Mouse (Mus musculus) limb, embryonic 15.5 days (tissue): ENCODE data around the gene Hist1h3d. TPM values are rescaled to one million over a fixed set of nuclear protein-coding genes. Genes with fewer than 3 reads are reported as not detected.
"Not testable (repeated sequence)": the region's sequence is repeated elsewhere in the genome, so short reads cannot be mapped to it uniquely, and the experiment has no call there.

ENCODE experiments used
- ATAC-seq: fragments of 200-750 bp; cut with Nextera tagmentation; 2 replicates; pipeline ENCODE4 v1.8.0; 2017; ENCODE audit warnings: low read depth, moderate TSS enrichment; ENCODE audit not compliant: insufficient number of reproducible peaks, low FRiP score, low TSS enrichment
- H3K27ac ChIP-seq: fragments of 300-500 bp; sonication (generic); 2 replicates; pipeline ENCODE4 v1.5.1; 2015; ENCODE audit warnings: moderate library complexity, mild to moderate bottlenecking, inconsistent platforms
- H3K27me3 ChIP-seq: fragments of 300-500 bp; sonication (generic); 2 replicates; pipeline ENCODE4 v1.6.1; 2015; ENCODE audit warnings: inconsistent platforms
- H3K36me3 ChIP-seq: fragments of 300-500 bp; sonication (generic); 2 replicates; pipeline ENCODE4 v1.6.1; 2015; ENCODE audit warnings: inconsistent platforms
- H3K4me1 ChIP-seq: fragments of 300-500 bp; sonication (generic); 2 replicates; pipeline ENCODE4 v1.6.1; 2015; ENCODE audit warnings: inconsistent platforms
- H3K4me2 ChIP-seq: fragments of 300-500 bp; sonication (generic); 2 replicates; pipeline ENCODE4 v1.6.1; 2015; ENCODE audit warnings: mild to moderate bottlenecking, inconsistent platforms
- H3K4me3 ChIP-seq: fragments of 300-500 bp; sonication (generic); 2 replicates; pipeline ENCODE4 v1.5.1; 2015; ENCODE audit warnings: mild to moderate bottlenecking, inconsistent platforms
- H3K9ac ChIP-seq: fragments of 300-500 bp; sonication (generic); 2 replicates; pipeline ENCODE4 v1.6.1; 2015; ENCODE audit warnings: inconsistent platforms
- H3K9me3 ChIP-seq: fragments of 300-500 bp; sonication (generic); 2 replicates; pipeline ENCODE4 v1.6.1; 2016; ENCODE audit warnings: inconsistent platforms
- WGBS: fragments of 180-500 bp; shearing (Covaris S2); methylation state at CpG from one replicate; pipeline ENCODE4 v1.1.7; 2015; 5-methylcytosine and 5-hydroxymethylcytosine counted together
- polyA plus RNA-seq: library from polyadenylated mRNA; unstranded; fragments of >200 nt; fragmentation: Nextera tagmentation; extraction: Ambion mirVana; gene quantifications from 2 replicates; pipeline ENCODE4 v1.2.1, GENCODE M21; 2015

The Hist1h3d gene
- polyA plus RNA-seq, 1 experiment from 2014 or later: 6.5 TPM

DNA sequence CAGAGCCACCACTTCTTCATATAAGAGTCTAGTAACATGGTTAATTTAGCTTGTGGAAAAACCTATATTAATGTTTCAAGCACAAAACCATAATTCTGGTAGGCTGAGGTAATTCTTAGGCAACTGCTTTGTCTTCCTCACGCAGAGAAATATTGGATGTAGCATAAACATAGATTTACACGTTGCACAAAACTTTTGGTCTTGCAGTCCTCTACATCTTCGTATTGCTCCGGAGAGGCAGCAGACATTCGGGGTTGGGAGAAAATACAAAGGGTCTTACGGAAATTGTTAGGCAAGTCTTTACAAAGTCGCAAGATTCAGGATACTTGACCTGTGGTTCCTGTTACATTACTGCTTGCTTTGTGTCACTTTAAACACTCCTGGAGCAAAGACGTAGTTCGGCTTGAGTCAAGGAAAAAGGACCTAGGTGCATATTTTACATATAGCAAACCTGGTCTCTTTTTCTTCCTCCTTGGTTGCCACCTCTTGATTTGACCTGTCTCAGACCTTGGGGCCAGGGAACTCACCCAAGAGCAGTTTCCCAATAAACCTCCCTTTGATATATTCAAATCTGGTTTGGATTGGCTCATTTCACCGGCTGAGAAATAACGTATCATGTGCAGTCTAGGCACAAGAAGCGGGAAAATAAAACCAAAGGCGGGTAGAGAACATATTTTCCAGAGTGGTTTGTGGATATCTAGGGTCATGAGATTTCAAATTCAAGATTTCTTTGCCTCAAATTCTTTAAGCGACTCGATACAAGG, 41.0 kb upstream of the Hist1h3d start:
- 1% methylated on average over 15 of the region's 15 CpGs for WGBS
- Histone ChIP-seq H3K9ac (peak overlapping the region; percentile 20; the same call in 1 of the 2 replicates), H3K4me1 (peaks cover 31% of the 10 kb centered on the region), H3K36me3 (no peaks in the 10 kb centered on the region), H3K27ac (peak overlapping the region; percentile 94), H3K4me3 (peak overlapping the region; percentile 53), H3K4me2 (peak overlapping the region; percentile 75), H3K27me3 (no peaks in the 10 kb centered on the region), H3K9me3 (no peaks in the 10 kb centered on the region)
- ATAC-seq: no peak

DNA sequence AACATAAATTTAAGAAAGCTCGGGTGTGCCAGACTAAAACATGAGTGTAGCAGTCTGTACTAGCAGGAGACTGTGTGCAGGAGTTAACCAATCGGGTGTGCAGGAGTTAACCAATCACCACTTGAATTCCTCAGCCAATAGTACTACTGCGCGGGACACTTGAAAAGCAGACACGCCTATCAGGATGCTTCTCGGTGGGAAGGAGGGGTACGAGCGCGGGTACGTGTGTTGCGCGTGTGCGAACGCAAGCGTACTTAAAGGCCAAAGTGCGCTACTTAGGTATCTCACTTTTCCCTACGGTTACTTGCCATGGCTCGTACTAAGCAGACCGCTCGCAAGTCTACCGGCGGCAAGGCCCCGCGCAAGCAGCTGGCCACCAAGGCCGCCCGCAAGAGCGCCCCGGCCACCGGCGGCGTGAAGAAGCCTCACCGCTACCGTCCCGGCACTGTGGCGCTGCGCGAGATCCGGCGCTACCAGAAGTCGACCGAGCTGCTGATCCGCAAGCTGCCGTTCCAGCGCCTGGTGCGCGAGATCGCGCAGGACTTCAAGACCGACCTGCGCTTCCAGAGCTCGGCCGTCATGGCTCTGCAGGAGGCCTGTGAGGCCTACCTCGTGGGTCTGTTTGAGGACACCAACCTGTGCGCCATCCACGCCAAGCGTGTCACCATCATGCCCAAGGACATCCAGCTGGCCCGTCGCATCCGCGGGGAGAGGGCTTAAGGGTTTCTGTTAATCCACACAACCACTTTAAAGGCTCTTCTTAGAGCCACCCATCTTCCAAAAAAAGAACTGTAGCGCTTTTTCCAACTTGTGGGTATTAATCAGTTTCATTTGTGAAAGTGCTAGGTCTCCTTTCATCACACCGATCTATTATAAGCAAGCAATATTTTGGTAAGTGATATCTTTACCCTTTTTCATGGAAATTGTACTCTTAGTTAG, 40.2 kb upstream of the Hist1h3d start, which contains the start of gene Hist1h3g:
Hist1h3g (plus strand) TSS at position 286 of the 939 bp plus-strand sequence.
- H3K9ac ChIP-seq: peak within 1 kb of the TSS; percentile 39
- ATAC-seq: peak; percentile 89
- under 1% methylated on average over 52 of the region's 62 CpGs for WGBS
- peak within 1 kb of the TSS; percentile 75 for H3K4me2 ChIP-seq
- not testable (repeated sequence) for H3K27me3 ChIP-seq, H3K36me3 ChIP-seq, H3K9me3 ChIP-seq
- peak within 1 kb of the TSS; percentile 94 for H3K27ac ChIP-seq
- H3K4me1 ChIP-seq: peaks cover 31% of the 10 kb centered on the region
- H3K4me3 ChIP-seq: peak within 1 kb of the TSS; percentile 53

DNA sequence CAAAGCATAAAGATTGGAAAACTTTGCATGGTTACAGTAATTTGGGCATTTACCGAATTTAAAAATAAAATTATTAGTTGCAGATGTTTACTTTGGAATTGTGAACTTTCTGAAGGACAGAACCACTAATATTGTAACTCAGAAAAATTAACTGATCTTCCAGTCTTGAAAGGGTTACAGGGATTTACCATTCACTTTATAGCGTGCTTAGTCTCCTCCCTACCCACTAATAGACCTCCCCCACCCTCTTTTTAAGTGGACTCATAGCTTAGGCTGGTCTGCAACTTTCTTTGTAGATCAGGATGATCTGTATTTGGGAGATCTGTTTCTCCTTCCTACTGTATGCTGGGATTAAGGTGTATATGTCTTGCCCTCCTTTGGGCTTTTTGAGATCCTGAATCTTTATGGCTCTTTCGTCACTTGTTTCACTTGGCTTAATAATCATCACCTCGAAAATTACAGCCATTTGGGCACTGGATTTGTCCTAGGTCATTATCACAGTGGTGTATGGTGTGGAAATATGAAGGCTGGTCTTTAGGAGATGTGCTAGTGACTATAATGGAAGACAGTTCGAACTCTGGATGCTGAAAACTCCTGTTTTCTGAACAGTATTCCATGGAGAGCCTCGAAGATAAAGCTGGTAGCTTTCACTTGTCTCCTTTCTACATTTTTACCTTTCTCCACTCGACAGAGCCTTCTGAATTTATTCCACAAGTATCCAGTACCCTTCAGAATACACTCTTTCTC, 39.3 kb upstream of the Hist1h3d start:
- WGBS: 15% methylated on average over 7 of the region's 7 CpGs
- H3K9me3 ChIP-seq: no peaks in the 10 kb centered on the region
- H3K27me3 ChIP-seq: no peaks in the 10 kb centered on the region
- H3K36me3 ChIP-seq: no peaks in the 10 kb centered on the region
- H3K4me3 ChIP-seq: peak overlapping the region; percentile 53
- peak overlapping the region; percentile 75 for H3K4me2 ChIP-seq
- H3K9ac ChIP-seq: 0 out of 2 replicates have a peak overlapping the region, but pooled peaks have one; percentile 26
- H3K4me1 ChIP-seq: peaks cover 31% of the 10 kb centered on the region
- ATAC-seq: no peak
- peak overlapping the region; percentile 57 for H3K27ac ChIP-seq

DNA sequence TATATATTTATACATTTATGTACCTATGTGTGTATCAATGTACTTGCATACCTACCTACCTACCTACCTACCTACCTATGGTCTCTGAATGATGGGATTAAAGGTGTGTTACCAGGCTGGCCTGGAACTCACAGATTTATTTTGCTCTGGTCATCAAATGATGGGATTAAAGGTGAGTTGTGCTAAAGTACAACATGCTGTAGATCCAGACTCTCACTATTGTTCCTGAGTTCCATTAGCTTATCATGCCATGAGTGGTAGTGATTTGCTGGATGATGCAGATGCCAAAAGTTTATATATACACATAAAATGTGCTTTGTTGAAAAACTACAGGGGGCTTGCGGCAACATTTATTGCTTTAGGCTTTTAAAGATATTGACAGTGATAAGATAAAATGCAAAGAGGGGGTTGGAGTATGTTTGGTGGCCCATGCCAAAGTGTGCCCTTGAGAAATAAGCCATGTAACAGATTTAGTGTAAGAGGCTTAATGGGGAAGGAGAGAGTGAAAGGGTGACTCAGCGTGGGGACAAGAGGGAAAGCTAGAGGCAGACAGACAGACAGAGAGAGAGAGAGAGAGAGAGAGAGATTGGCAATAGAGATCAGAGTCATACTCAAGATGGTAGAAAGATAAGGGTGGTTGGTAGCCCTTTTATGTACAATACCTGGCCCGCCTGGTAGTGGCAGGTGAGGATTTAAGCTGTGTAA, 38.4 kb upstream of the Hist1h3d start:
- H3K27me3 ChIP-seq: no peaks in the 10 kb centered on the region
- 0 out of 2 replicates have a peak overlapping the region, but pooled peaks have one; percentile 19 for H3K4me2 ChIP-seq
- no peak for ATAC-seq
- peak overlapping the region; percentile 53; the same call in 1 of the 2 replicates for H3K4me3 ChIP-seq
- H3K9me3 ChIP-seq: no peaks in the 10 kb centered on the region
- H3K27ac ChIP-seq: no peak overlapping the region
- H3K36me3 ChIP-seq: no peaks in the 10 kb centered on the region
- H3K4me1 ChIP-seq: peaks cover 29% of the 10 kb centered on the region
- WGBS: 66% methylated on average over 3 of the region's 3 CpGs
- no peak overlapping the region for H3K9ac ChIP-seq

DNA sequence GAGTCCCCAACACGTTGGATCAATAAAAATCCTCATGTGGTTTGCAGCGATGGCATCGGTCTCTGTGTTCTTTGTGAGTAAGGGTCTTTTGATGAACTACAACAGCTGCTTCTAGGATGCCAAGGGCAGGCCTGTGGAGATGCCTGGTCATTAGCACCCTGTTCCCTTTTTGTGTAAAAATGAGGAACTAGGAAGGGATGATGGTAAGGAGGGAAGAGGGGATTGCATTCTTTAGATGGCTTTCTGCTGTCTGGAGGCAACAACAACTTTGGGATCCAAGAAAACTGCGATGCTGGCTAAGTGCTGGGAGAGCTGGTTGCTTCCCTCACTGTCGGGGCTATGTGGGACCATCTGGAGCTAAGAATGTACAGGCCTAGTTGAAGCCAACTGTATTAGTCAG, 37.3 kb upstream of the Hist1h3d start:
- no peak overlapping the region for H3K4me3 ChIP-seq
- H3K9ac ChIP-seq: no peak overlapping the region
- ATAC-seq: no peak
- H3K4me1 ChIP-seq: peaks cover 22% of the 10 kb centered on the region
- no peaks in the 10 kb centered on the region for H3K27me3 ChIP-seq
- H3K27ac ChIP-seq: no peak overlapping the region
- WGBS: 54% methylated on average over 5 of the region's 5 CpGs
- no peaks in the 10 kb centered on the region for H3K9me3 ChIP-seq
- H3K4me2 ChIP-seq: no peak overlapping the region
- H3K36me3 ChIP-seq: no peaks in the 10 kb centered on the region

DNA sequence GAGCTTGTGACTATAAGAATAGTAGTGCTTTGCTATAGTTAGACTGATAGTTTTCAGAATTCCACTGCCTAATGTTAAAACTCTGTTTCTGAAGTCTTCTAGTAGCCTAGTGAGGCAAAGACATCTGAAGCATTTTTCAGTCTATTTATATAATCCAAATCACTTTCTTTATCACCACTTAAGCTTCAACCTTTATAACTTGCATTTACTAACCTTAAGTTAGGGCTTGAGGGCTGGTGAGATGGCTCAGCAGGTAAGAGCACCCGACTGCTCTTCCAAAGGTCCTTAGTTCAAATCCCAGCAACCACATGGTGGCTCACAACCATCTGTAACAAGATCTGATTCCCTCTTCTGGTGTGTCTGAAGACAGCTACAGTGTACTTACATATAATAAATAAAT, 35.7 kb upstream of the Hist1h3d start:
- H3K27ac ChIP-seq, H3K27me3 ChIP-seq, H3K9me3 ChIP-seq, H3K4me3 ChIP-seq, ATAC-seq, H3K9ac ChIP-seq, H3K4me2 ChIP-seq, H3K36me3 ChIP-seq: not testable (repeated sequence)
- WGBS: 77% methylated on average over 1 of the region's 1 CpGs
- peaks cover 16% of the 10 kb centered on the region for H3K4me1 ChIP-seq

DNA sequence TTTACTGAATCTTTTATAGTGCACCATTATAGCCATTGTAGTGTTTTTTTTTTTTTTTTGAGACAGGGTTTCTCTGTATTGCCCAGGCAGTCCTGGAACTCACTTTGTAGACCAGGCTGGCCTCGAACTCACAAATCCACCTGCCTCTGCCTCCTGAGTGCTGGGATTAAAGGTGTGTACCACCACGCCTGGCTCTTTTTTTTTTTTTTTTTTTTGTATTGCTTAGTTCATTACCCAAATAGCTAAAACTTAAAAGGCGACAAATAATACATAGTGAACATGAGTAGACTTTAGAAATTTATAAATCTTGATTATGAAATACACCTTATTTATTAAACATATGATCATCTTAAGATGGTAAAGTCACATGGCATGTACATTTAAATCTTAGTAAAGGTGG, 34.1 kb upstream of the Hist1h3d start:
- H3K36me3 ChIP-seq: no peaks in the 10 kb centered on the region
- no peak overlapping the region for H3K4me3 ChIP-seq
- H3K9me3 ChIP-seq: no peaks in the 10 kb centered on the region
- no peak overlapping the region for H3K4me2 ChIP-seq
- peaks cover 10% of the 10 kb centered on the region for H3K4me1 ChIP-seq
- H3K27me3 ChIP-seq: no peaks in the 10 kb centered on the region
- H3K27ac ChIP-seq: no peak overlapping the region
- ATAC-seq: no peak
- H3K9ac ChIP-seq: no peak overlapping the region
- WGBS: 68% methylated on average over 3 of the region's 3 CpGs

DNA sequence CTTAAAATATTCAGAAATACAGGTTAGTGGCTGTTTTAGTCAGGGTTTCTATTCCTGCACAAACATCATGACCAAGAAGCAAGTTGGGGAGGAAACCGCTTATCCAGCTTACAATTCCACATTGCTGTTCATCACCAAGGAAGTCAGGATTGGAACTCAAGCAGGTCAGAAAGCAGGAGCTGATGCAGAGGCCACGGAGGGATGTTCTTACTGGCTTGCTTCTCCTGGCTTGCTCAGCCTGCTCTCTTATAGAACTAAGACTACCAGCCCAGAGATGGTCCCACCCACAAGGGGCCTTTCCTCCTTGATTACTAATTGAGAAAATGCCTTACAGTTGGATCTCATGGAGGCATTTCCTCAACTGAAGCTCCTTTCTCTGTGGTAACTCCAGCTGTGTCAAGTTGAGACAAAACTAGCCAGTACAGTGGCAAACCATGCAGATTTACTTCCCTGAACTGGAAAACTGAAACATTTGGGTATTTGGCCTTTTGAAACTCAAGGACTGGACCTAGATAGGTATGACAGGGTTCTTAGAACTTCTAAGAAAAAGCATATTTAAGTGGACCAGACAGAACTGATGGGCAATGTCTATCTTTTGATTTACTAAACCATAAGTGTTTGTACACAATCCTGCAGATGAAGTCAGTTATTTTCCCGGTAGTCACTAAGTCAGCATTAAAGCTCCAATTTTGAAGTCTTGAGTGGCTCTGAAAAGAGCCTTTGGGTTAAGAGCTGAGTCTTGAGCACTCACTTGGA, 33.2 kb upstream of the Hist1h3d start:
- ATAC-seq, H3K4me1 ChIP-seq, H3K9me3 ChIP-seq, H3K36me3 ChIP-seq, H3K27me3 ChIP-seq: not testable (repeated sequence)
- Histone ChIP-seq H3K9ac (peak overlapping the region; percentile 31), H3K4me3 (peak overlapping the region; percentile 44), H3K4me2 (peak overlapping the region; percentile 56), H3K27ac (peak overlapping the region; percentile 87)
- WGBS: 12% methylated on average over 3 of the region's 3 CpGs

DNA sequence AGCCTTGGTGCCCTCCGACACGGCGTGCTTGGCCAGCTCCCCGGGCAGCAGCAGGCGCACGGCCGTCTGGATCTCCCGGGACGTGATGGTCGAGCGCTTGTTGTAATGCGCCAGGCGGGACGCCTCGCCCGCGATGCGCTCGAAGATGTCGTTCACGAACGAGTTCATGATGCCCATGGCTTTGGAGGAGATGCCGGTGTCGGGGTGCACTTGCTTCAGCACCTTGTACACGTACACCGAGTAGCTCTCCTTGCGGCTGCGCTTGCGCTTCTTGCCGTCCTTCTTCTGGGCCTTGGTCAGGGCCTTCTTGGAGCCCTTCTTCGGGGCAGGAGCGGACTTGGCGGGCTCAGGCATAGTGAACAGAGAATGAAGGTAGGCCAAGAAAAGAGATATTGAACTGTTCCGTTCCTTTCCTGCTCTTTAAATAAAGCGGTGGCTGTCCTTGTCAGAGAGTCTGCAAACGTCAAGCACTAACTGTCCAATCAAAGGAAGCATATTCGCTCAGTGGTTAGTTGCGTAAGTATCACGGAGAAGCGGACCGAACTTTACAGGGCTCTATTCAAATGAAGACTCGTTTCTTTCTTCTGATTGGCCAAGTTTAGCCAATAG, 32.5 kb upstream of the Hist1h3d start, which contains the start of gene Hist1h2bh:
Hist1h2bh (minus strand) TSS at position 394 of the 609 bp plus-strand sequence.
- Histone ChIP-seq H3K4me3 (peak within 1 kb of the TSS; percentile 51), H3K9ac (peak within 1 kb of the TSS; percentile 37), H3K4me2 (peak within 1 kb of the TSS; percentile 57), H3K27ac (peak within 1 kb of the TSS; percentile 92)
- whole genome bisulfite sequencing: under 1% methylated on average over 39 of the region's 42 CpGs
- ATAC-seq: peak; percentile 95
- H3K27me3 ChIP-seq, H3K36me3 ChIP-seq, H3K4me1 ChIP-seq, H3K9me3 ChIP-seq: not testable (repeated sequence)
